8 mouse cellular contexts compared by ENCODE assay signal in the genomic region with DNA sequence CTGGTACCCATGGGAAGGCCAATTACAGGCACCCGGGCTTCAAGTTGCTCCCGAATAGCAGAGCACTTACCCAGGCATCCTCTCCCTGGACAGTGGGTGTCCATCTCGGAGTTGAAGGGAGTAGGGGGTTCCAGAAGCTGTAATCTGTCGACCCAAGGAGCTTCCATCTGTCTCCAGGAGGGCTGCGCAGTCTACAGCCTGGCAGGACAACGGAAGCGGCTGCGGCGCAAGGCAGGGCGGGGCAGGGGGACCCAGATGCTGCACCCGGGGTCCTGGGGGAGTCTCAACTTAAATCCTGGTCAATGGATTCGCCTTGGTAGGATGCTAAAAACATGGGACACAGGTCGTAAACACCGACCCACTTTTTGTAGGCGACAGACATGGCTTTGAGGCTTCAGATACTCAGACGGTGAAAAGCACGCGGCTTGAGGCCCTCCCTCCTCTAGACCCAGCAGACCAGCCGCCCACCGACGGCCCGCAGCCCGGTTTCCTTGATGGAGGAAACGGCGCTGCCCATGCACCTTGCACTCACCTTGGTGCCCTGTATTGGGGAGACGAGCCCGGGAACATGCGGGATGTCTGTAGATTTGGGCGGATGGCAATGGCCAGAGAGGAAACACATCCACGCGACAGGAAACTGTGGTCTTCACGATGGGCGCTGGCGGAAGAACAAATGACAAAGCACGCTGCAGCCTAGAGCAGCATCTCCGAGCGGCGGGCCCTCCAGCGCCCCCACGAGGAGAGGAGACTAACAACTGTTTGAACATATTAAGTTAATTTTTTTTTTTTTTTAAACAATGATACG. TPM values are rescaled to one million over a fixed set of nuclear protein-coding genes. Genes with fewer than 3 reads are reported as not detected.
DNase-seq lines count a peak whose midpoint lies in the region; ATAC-seq lines count a peak whose summit lies in the region.

No protein-coding gene starts in this region.

- peaks cover 24% of the 10 kb centered on the region for H3K36me3 ChIP-seq in embryonic facial prominence, embryonic 11.5 days (replicated peaks; ENCODE audit: control insufficient read depth, insufficient read depth, low read depth, low read length)
- peaks cover 33% of the 10 kb centered on the region for H3K36me3 ChIP-seq in midbrain, embryonic 11.5 days (ENCODE audit: control insufficient read depth, insufficient read depth, low read length)

- no peaks in the 10 kb centered on the region for H3K9me3 ChIP-seq in embryonic facial prominence, embryonic 11.5 days (replicated peaks; ENCODE audit: control insufficient read depth, low read length)
- H3K9me3 ChIP-seq in midbrain, embryonic 11.5 days (ENCODE audit: control insufficient read depth, low read length): no peaks in the 10 kb centered on the region

- H3K4me1 ChIP-seq in embryonic facial prominence, embryonic 11.5 days (ENCODE audit: control insufficient read depth, insufficient read depth, low read length): peaks cover 3% of the 10 kb centered on the region; the same call in 1 of the 2 replicates
- peaks cover 9% of the 10 kb centered on the region for H3K4me1 ChIP-seq in midbrain, embryonic 11.5 days (ENCODE audit: control insufficient read depth, insufficient read depth, low read length)

- WGBS in embryonic facial prominence, embryonic 11.5 days: under 1% methylated on average over 41 of the region's 41 CpGs
- WGBS in midbrain, embryonic 11.5 days: under 1% methylated on average over 41 of the region's 41 CpGs

- peak; percentile 83 for ATAC-seq in embryonic facial prominence, embryonic 11.5 days (replicated peaks; ENCODE audit: insufficient number of reproducible peaks, low FRiP score, low TSS enrichment, low read depth)
- peak; percentile 91 for ATAC-seq in midbrain, embryonic 11.5 days (ENCODE audit: low FRiP score)

- H3K4me3 ChIP-seq in embryonic facial prominence, embryonic 11.5 days (ENCODE audit: low read depth, low read length): peak overlapping the region; percentile 87
- H3K4me3 ChIP-seq in midbrain, embryonic 11.5 days (ENCODE audit: low read depth, low read length): peak overlapping the region; percentile 54

- peak overlapping the region; percentile 75 for H3K4me2 ChIP-seq in embryonic facial prominence, embryonic 11.5 days (ENCODE audit: low read depth, low read length)
- H3K4me2 ChIP-seq in midbrain, embryonic 11.5 days: peak overlapping the region; percentile 75

- H3K27me3 ChIP-seq in embryonic facial prominence, embryonic 11.5 days (ENCODE audit: control insufficient read depth, insufficient read depth, low read length): no peaks in the 10 kb centered on the region
- H3K27me3 ChIP-seq in midbrain, embryonic 11.5 days (ENCODE audit: control insufficient read depth, insufficient read depth, low read length): no peaks in the 10 kb centered on the region

- H3K9ac ChIP-seq in embryonic facial prominence, embryonic 11.5 days (replicated peaks; ENCODE audit: low read length): peak overlapping the region; percentile 97
- H3K9ac ChIP-seq in midbrain, embryonic 11.5 days (ENCODE audit: low read length): peak overlapping the region; percentile 85

- peak; percentile 85 for DNase-seq in adrenal gland, postnatal 25 days
- peak; percentile 94 for DNase-seq in embryonic facial prominence, embryonic 11.5 days (ENCODE audit: low spot score)
- peak; percentile 98 for DNase-seq in heart, adult 11 months
- peak; percentile 77 for DNase-seq in kidney, adult 11 months
- peak; percentile 90 for DNase-seq in left cerebral cortex, postnatal 4 days
- peak; percentile 99 for DNase-seq in midbrain, embryonic 11.5 days (ENCODE audit: low spot score, missing footprints)
- peak; percentile 92 for DNase-seq in right cerebral cortex, postnatal 4 days
- DNase-seq in yolk sac, embryonic 10.5 days (ENCODE audit: low spot score): peak; percentile 90

- H3K27ac ChIP-seq in embryonic facial prominence, embryonic 11.5 days (replicated peaks; ENCODE audit: low read depth, low read length): peak overlapping the region; percentile 73
- H3K27ac ChIP-seq in midbrain, embryonic 11.5 days (ENCODE audit: low read depth, low read length): peak overlapping the region; percentile 49; the same call in 1 of the 2 replicates

- intact Hi-C loops in left cerebral cortex, postnatal 4 days (cut with DNase I): no loop called here

RNA-seq across cellular contexts. Expression of gene Snhg11, which starts 14.4 kb away (rescaled TPM):
- 5.3 and 8.6 TPM in 2 replicates for total RNA-seq in adrenal gland, postnatal 25 days (2021)
- polyA plus RNA-seq in embryonic facial prominence, embryonic 11.5 days (2014; fragmentation: Nextera tagmentation; extraction: Ambion mirVana): 6.9 and 8.0 TPM in 2 replicates
- 100 to 1,000 TPM; 275 to 360 TPM for total RNA-seq in left cerebral cortex, postnatal 4 days (2021)
- polyA plus RNA-seq in midbrain, embryonic 11.5 days (2014; fragmentation: Nextera tagmentation; extraction: Ambion mirVana): 19.8 and 24.1 TPM in 2 replicates

RNA-seq across cellular contexts. Expression of gene Ralgapb, which starts 48.6 kb away (rescaled TPM):
- total RNA-seq in adrenal gland, postnatal 25 days (2021): 68.9 and 72.1 TPM in 2 replicates
- polyA plus RNA-seq in embryonic facial prominence, embryonic 11.5 days (2014; fragmentation: Nextera tagmentation; extraction: Ambion mirVana): 20.4 and 20.6 TPM in 2 replicates
- total RNA-seq in left cerebral cortex, postnatal 4 days (2021): 10 to 100 TPM; 72.5 to 78.0 TPM
- polyA plus RNA-seq in midbrain, embryonic 11.5 days (2014; fragmentation: Nextera tagmentation; extraction: Ambion mirVana): 20.1 and 22.4 TPM in 2 replicates

RNA-seq across cellular contexts. Expression of gene Lbp, which starts 54.8 kb away (rescaled TPM):
- total RNA-seq in adrenal gland, postnatal 25 days (2021): 11.5 and 12.4 TPM in 2 replicates
- 3.8 and 4.6 TPM in 2 replicates for polyA plus RNA-seq in embryonic facial prominence, embryonic 11.5 days (2014; fragmentation: Nextera tagmentation; extraction: Ambion mirVana)
- 1 to 10 TPM; 1.4 to 2.0 TPM for total RNA-seq in left cerebral cortex, postnatal 4 days (2021)
- 2.3 and 2.8 TPM in 2 replicates for polyA plus RNA-seq in midbrain, embryonic 11.5 days (2014; fragmentation: Nextera tagmentation; extraction: Ambion mirVana)

Comparison
In these comparisons a context has a peak if more than half of its experiments do, and no peak if none do; other contexts are left out.
1. Peak in every context shown above with its lines: DNase-seq, ATAC-seq, H3K4me3 ChIP-seq and H3K27ac ChIP-seq.
2. RNA of gene Snhg11, which starts 14.4 kb away (total RNA-seq): 275 to 360 TPM in left cerebral cortex, postnatal 4 days; 5.3 to 8.6 TPM in adrenal gland, postnatal 25 days; every median in the first group is over 10 times any median in the second.